Mouse (Mus musculus) frontal cortex, postnatal 14 days (tissue): ENCODE data around the gene Npy1r.

ENCODE experiments used
- DNase-seq, 2 experiments: peaks; one replicate each; pipeline ENCODE4 v3.0.0; 2022; ENCODE audit warnings: low spot score in 2 of 2

Npy1r gene

GRCm38 (mm10) chr8:66696970-66697843 lies at the start of gene Npy1r:
Gene Npy1r, plus strand, starts transcription at chr8:66697192.
- peak; percentile 44 to 56 for DNase-seq

DNA sequence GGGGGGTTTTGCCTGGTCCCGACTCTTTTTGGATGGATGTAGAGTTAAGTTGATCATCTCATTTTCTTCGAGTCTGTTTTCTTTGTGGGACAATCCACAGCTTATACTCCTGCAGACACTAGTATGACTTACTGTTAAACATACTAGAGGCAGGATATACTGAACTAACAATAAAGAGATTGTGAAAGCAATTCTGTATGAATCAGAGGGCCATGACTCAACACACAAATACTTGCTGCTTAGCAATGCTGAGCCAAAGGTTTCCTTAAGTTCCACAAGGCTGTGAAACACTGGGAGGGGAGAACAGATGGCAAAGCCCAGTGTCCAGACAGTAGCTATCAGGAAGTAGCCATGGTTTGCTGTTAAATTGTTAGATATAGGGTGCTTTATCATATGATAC lies 15.7 kb upstream of the Npy1r start:
- no peak for DNase-seq

DNA sequence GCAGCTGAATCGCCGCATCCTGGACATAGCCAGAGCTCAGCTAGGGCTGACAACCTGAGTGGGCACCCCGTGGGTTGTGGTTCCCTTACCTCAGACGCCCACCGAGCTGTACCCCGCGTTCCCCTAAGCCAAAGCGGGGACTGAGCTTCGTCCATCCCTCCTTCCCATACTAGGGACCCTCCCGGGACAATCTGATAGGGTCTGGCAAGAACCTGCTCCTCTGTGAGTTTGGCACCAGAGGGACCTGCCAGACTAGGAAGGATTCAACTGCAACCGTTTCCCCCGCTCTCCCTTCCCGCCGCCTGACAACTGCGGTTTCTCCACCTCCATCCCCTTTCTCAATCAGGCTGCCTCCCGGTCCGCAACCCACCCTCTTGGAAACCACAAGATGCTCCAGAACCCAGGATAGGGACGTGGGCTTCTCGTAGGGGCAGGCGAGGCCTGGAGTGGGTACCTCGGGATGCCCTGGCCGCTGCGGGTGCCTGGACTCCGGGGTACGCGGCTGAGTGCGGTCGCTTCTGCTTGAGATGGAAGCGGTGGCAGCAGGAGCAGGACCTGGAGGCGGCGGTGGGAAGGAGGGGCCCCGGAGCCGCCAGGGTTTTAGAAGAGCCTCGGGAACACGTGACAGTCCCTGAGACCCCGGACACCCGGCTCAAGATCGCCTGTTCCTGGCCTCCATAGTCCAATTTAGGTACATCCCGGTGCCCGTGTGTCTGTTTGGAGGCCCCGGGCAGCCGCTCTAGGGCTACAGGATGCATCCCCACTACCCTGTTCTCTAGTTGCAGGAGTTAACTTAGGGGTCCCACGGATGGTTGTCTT lies 9.3 kb upstream of the Npy1r start, which contains the start of gene Npy5r:
Gene Npy5r, minus strand, starts transcription at position 618 of the 819 bp plus-strand sequence.
- peak; percentile 22 to 49 for DNase-seq

GRCm38 (mm10) chr8:66688395-66688794 lies 8.6 kb upstream of the Npy1r start:
- no peak for DNase-seq

GRCm38 (mm10) chr8:66688799-66689198 lies 8.2 kb upstream of the Npy1r start:
- no peak for DNase-seq

DNA sequence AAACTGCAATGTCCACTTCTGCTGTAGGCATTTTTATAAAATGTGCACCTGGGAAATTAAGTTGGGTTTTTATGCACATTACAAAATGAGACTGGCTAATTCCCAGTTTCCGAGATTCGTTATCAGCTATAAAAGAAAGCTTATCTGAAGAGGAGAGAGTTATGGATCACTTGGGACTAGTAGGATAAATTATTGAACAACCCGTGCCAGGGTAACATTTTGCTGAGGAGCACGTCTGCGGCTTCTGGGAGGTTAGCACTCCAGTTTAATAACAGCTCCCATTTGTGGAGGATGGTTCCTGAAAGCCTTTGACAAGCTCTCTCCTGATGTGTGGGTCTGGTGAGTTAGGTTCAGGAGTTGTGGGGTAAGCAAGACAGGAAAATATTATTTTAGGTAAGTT lies 6.6 kb upstream of the Npy1r start:
- no peak for DNase-seq

- DNase-seq: no peak
These were observed 1.0 kb downstream of the Npy1r start for GRCm38 (mm10) chr8:66698011-66698410.

GRCm38 (mm10) chr8:66698782-66699181 lies 1.8 kb downstream of the Npy1r start:
- DNase-seq: no peak

GRCm38 (mm10) chr8:66714324-66714975 lies 17.5 kb downstream of the Npy1r start:
- no peak for DNase-seq

GRCm38 (mm10) chr8:66722835-66723234 lies 25.8 kb downstream of the Npy1r start:
- no peak for DNase-seq

- no peak for DNase-seq
These were observed 32.5 kb downstream of the Npy1r start for GRCm38 (mm10) chr8:66729446-66729845.

GRCm38 (mm10) chr8:66731957-66732356 lies 35.0 kb downstream of the Npy1r start:
- DNase-seq: no peak

DNA sequence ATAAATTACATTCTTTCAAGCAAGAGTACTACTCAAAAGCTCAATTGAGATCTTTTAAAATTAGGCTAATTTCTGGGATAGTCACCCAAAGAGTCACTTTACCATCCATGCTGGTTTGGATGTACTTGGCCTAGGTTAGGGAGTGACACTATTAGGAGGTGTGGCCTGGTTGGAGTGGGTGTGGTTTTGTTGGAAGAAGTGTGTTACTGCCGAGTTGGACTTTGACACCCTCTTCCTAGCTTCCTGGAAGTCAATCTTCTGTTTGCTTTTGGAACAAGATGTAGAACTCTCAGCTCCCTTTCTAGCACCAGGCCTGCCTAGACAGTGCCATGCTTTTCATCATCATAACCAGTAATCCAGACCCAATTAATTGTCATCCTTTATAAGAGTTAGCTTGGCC lies 45.4 kb downstream of the Npy1r start:
- DNase-seq: no peak

GRCm38 (mm10) chr8:66745612-66746011 lies 48.6 kb downstream of the Npy1r start:
- DNase-seq: no peak

DNA sequence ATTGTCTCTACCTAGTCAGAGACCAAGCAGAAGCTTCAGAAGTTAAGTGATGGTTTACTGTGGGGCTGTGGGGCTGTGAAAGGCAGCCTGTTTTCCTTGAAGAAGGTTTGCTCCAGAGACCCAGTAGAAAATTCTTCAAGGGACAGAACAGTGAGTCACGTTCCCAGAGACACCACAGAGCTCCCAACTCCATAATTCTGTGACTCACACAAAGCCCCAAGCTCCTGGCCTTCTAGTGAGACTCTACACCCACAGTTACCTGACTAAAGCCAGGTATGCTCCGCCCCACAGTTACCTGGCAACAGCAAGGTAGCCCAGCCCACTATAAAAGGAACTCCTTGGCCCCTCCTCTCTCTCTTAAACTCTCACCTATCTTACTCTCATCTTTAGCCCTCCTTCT lies 54.6 kb downstream of the Npy1r start:
- no peak for DNase-seq

- no peak for DNase-seq
These were observed 59.2 kb downstream of the Npy1r start for GRCm38 (mm10) chr8:66756161-66756560.
